Mouse (Mus musculus) ES-E14 (cell line): Measurements from ENCODE around the gene Ssc5d.

ENCODE experiments used
- CHD2 ChIP-seq: IDR thresholded peaks from 2 replicates; pipeline ENCODE4 v1.6.1; 2014; ENCODE audit warnings: mild to moderate bottlenecking, low read depth, low read length, inconsistent platforms
- HCFC1 ChIP-seq: IDR thresholded peaks from 2 replicates; pipeline ENCODE4 v1.6.1; 2012; ENCODE audit warnings: low read length, inconsistent platforms, borderline replicate concordance; ENCODE audit not compliant: insufficient read depth
- MAFK ChIP-seq: IDR thresholded peaks from 2 replicates; pipeline ENCODE4 v1.6.1; 2014; ENCODE audit warnings: mild to moderate bottlenecking, low read depth, low read length, inconsistent platforms; ENCODE audit not compliant: insufficient read depth

DNA sequence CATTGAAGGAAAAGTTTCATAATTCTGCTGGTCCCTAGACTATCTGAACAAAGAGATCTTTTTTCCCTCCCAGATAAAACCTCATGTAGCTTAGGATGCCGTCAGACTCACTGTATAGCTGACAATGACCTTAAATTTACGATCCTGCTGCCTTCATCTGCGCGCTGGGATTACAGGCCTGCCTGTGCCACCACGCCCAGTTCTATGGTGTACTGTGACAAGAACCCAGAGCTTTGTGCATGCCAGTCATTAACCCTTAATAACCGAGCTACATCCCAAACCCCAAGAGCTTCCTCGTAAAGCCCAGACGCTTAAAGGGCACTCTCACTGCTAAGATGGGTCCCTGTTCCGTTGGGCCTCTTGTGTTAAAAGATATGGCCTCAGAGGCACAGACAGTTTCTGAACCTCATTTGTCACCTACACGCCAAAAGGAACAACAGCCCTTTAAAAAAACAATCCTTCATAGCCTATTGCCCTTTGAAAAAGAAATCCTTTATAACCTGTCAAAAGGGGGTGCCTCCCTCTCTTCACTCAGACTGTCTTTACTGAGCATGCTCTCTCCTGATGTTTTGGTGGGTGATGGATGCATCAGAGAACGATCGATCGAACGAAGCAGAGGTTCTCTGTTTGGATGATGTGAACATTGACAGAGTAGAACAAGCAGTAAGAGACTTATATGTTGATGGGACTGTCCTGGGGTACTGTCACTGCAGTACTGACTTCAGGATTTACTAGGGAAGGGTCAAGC is 9.7 kb upstream of the Ssc5d start:
- TF ChIP-seq MAFK (no peak), CHD2 (0 out of 2 replicates have a peak, but pooled peaks have one; percentile 5), HCFC1 (no peak)
